8 mouse cellular contexts compared by ENCODE assay signal in genomic region chr8:107944676-107945600, GRCm38 (mm10). TPM values are rescaled to one million over a fixed set of nuclear protein-coding genes. Genes with fewer than 3 reads are reported as not detected.
DNase-seq lines count a peak whose midpoint lies in the region; ATAC-seq and TF ChIP-seq lines count a peak whose summit lies in the region.

No protein-coding gene starts in this region.

- no peaks in the 10 kb centered on the region for H3K36me3 ChIP-seq in heart, embryonic 11.5 days (ENCODE audit: control insufficient read depth, insufficient read depth, low read length)
- H3K36me3 ChIP-seq in heart, adult 2 months (ENCODE audit: control insufficient read depth, insufficient read depth, low read length), result no peaks in the 10 kb centered on the region
- no peaks in the 10 kb centered on the region for H3K36me3 ChIP-seq in forebrain, embryonic 15.5 days
- no peaks in the 10 kb centered on the region for H3K36me3 ChIP-seq in midbrain, embryonic 11.5 days (ENCODE audit: control insufficient read depth, insufficient read depth, low read length)

- H3K9ac ChIP-seq in heart, embryonic 11.5 days (ENCODE audit: low read depth, low read length), result 0 out of 2 replicates have a peak overlapping the region, but pooled peaks have one; percentile 34
- H3K9ac ChIP-seq in heart, adult 2 months (ENCODE audit: low read depth, low read length), result no peak overlapping the region
- peak overlapping the region; percentile 22; the same call in 1 of the 2 replicates for H3K9ac ChIP-seq in forebrain, embryonic 15.5 days (replicated peaks)
- peak overlapping the region; percentile 4; the same call in 1 of the 2 replicates for H3K9ac ChIP-seq in midbrain, embryonic 11.5 days (ENCODE audit: low read length)

- peaks cover 6% of the 10 kb centered on the region; the same call in 1 of the 2 replicates for H3K4me1 ChIP-seq in heart, embryonic 11.5 days (ENCODE audit: control insufficient read depth, insufficient read depth, low read length)
- no peaks in the 10 kb centered on the region for H3K4me1 ChIP-seq in heart, adult 2 months (ENCODE audit: control insufficient read depth, insufficient read depth, low read length)
- H3K4me1 ChIP-seq in forebrain, embryonic 15.5 days, result peaks cover 40% of the 10 kb centered on the region
- H3K4me1 ChIP-seq in midbrain, embryonic 11.5 days (ENCODE audit: control insufficient read depth, insufficient read depth, low read length), result peaks cover 19% of the 10 kb centered on the region

- no peak for ATAC-seq in heart, embryonic 11.5 days (replicated peaks; ENCODE audit: insufficient number of reproducible peaks, low FRiP score, low TSS enrichment)
- ATAC-seq in forebrain, embryonic 15.5 days (replicated peaks), result no peak
- peak; percentile 48; the same call in 1 of the 2 replicates for ATAC-seq in midbrain, embryonic 11.5 days (ENCODE audit: low FRiP score)

- peak overlapping the region; percentile 86 for H3K4me2 ChIP-seq in heart, embryonic 11.5 days
- peak overlapping the region; percentile 48 for H3K4me2 ChIP-seq in forebrain, embryonic 15.5 days (replicated peaks)
- H3K4me2 ChIP-seq in midbrain, embryonic 11.5 days, result peak overlapping the region; percentile 39

- H3K79me2 ChIP-seq in heart, adult 2 months (replicated peaks; ENCODE audit: control insufficient read depth, insufficient read depth, low read length), result no peaks in the 10 kb centered on the region

- TF ChIP-seq POLR2A in heart, adult 2 months (IDR thresholded peaks at IDR 0.05; ENCODE audit: insufficient read depth, low read depth, low read length), result no peak

- DNase-seq in heart, adult 2 months, result no peak
- peak; percentile 50 for DNase-seq in MN1 (ENCODE audit: low spot score)
- DNase-seq in midbrain, embryonic 11.5 days (ENCODE audit: low spot score, missing footprints), result peak; percentile 95
- DNase-seq in urinary bladder, postnatal 10 days (ENCODE audit: low spot score), result no peak
- no peak for DNase-seq in layer of hippocampus, postnatal 36 days
- no peak for DNase-seq in kidney, postnatal 14 days

- intact Hi-C loops in heart, adult 2 months (cut with DNase I), result no loop called here

- peak overlapping the region; percentile 46 for H3K4me3 ChIP-seq in heart, embryonic 11.5 days (ENCODE audit: low read depth, low read length)
- H3K4me3 ChIP-seq in heart, adult 2 months, result no peak overlapping the region
- H3K4me3 ChIP-seq in forebrain, embryonic 15.5 days, result peak overlapping the region; percentile 26
- peak overlapping the region; percentile 10 for H3K4me3 ChIP-seq in midbrain, embryonic 11.5 days (ENCODE audit: low read depth, low read length)

- TF ChIP-seq EP300 in heart, adult 2 months (IDR thresholded peaks at IDR 0.05; ENCODE audit: insufficient read depth, low read depth, low read length), result no peak

- H3K9me3 ChIP-seq in heart, embryonic 11.5 days (replicated peaks; ENCODE audit: control insufficient read depth, low read length), result no peaks in the 10 kb centered on the region
- H3K9me3 ChIP-seq in forebrain, embryonic 15.5 days, result no peaks in the 10 kb centered on the region
- no peaks in the 10 kb centered on the region for H3K9me3 ChIP-seq in midbrain, embryonic 11.5 days (ENCODE audit: control insufficient read depth, low read length)

- H3K27ac ChIP-seq in heart, embryonic 11.5 days (ENCODE audit: low read depth, low read length), result no peak overlapping the region
- no peak overlapping the region for H3K27ac ChIP-seq in heart, adult 2 months
- peak overlapping the region; percentile 61 for H3K27ac ChIP-seq in forebrain, embryonic 15.5 days (replicated peaks)
- no peak overlapping the region for H3K27ac ChIP-seq in midbrain, embryonic 11.5 days (ENCODE audit: low read depth, low read length)

- WGBS in heart, embryonic 11.5 days (ENCODE audit: insufficient replicate concordance), result 10% methylated on average over 31 of the region's 31 CpGs
- WGBS in heart, adult 2 months, result 17% methylated on average over 31 of the region's 31 CpGs
- WGBS in forebrain, embryonic 15.5 days, result 13% methylated on average over 31 of the region's 31 CpGs
- WGBS in midbrain, embryonic 11.5 days, result 15% methylated on average over 31 of the region's 31 CpGs

- H3K27me3 ChIP-seq in heart, embryonic 11.5 days (ENCODE audit: control insufficient read depth, insufficient read depth, low read length), result peaks cover 7% of the 10 kb centered on the region
- H3K27me3 ChIP-seq in heart, adult 2 months (ENCODE audit: control insufficient read depth, insufficient read depth, low read length), result peaks cover 8% of the 10 kb centered on the region
- H3K27me3 ChIP-seq in forebrain, embryonic 15.5 days, result peaks cover 15% of the 10 kb centered on the region
- no peaks in the 10 kb centered on the region for H3K27me3 ChIP-seq in midbrain, embryonic 11.5 days (ENCODE audit: control insufficient read depth, insufficient read depth, low read length)

- no peak for TF ChIP-seq CTCF in heart, adult 2 months (IDR thresholded peaks at IDR 0.05)

RNA-seq across cellular contexts. Expression of gene Zfhx3, which starts 2.5 kb away (rescaled TPM):
- 6.3 and 8.4 TPM in 2 replicates for polyA plus RNA-seq in heart, embryonic 11.5 days (2014; fragmentation: Nextera tagmentation; extraction: Ambion mirVana)
- 1 to 10 TPM; 6.9 to 8.3 TPM for total RNA-seq in heart, adult 2 months (2021)
- 1.8 TPM in 2 replicates for polyA plus RNA-seq in heart, adult 2 months (2012; rRNA removed)
- polyA plus RNA-seq in forebrain, embryonic 15.5 days (2015; fragmentation: Nextera tagmentation; extraction: Ambion mirVana), result 14.8 and 14.9 TPM in 2 replicates
- polyA plus RNA-seq in midbrain, embryonic 11.5 days (2014; fragmentation: Nextera tagmentation; extraction: Ambion mirVana), result 23.4 and 26.8 TPM in 2 replicates
- 1 to 10 TPM; 4.3 to 4.4 TPM for total RNA-seq in layer of hippocampus, postnatal 36 days (2021)

Comparison
In these comparisons a context has a peak if more than half of its experiments do, and no peak if none do; other contexts are left out.
1. DNase-seq: peak in MN1 (single experiment) and midbrain, embryonic 11.5 days (single experiment); none in heart, adult 2 months (0 of 2), urinary bladder, postnatal 10 days (single experiment), layer of hippocampus, postnatal 36 days (0 of 2) and kidney, postnatal 14 days (single experiment).
2. Peak in every context shown above with its lines, with median percentiles within 50 percentile points of each other: H3K4me2 ChIP-seq.